Mouse (Mus musculus) C2C12 (cell line): ENCODE data around the gene Cldn4.

Experiments
- CTCF ChIP-seq: IDR thresholded peaks from one replicate; pipeline ENCODE4 v1.5.1; 2011; ENCODE audit not compliant: control insufficient read depth, insufficient read depth, insufficient read length
- MAX ChIP-seq: IDR thresholded peaks from one replicate; pipeline ENCODE4 v1.6.1; 2011; ENCODE audit warnings: mild to moderate bottlenecking, control low read depth

- TF ChIP-seq CTCF (no peak), MAX (no peak)
Measured at GRCm38 (mm10) chr5:134985633-134986297, 39.0 kb upstream of the Cldn4 start, which contains the start of gene Cldn3.
